Mouse (Mus musculus) embryonic facial prominence, embryonic 11.5 days (tissue): Measurements from ENCODE around the gene Fstl4. TPM values are rescaled to one million over a fixed set of nuclear protein-coding genes. Genes with fewer than 3 reads are reported as not detected.

Experiments used
- ATAC-seq: fragments of 200-750 bp; cut with Nextera tagmentation; replicated peaks from 2 replicates; pipeline ENCODE4 v1.8.0; 2017; ENCODE audit warnings: low read depth; ENCODE audit not compliant: insufficient number of reproducible peaks, low FRiP score, low TSS enrichment
- DNase-seq: peaks from one replicate; pipeline ENCODE4 v3.0.0-alpha.2; 2015; ENCODE audit warnings: low spot score
- H3K27ac ChIP-seq: fragments of 300-500 bp; sonication (generic); replicated peaks from 2 replicates; pipeline ENCODE4 v1.5.1; 2014; ENCODE audit warnings: mild to moderate bottlenecking, low read depth, low read length, control low read depth
- H3K27me3 ChIP-seq: fragments of 300-500 bp; sonication (generic); 2 replicates; pipeline ENCODE4 v1.6.1; 2014; ENCODE audit warnings: mild to moderate bottlenecking, low read length, moderate library complexity, mixed read lengths; ENCODE audit not compliant: control insufficient read depth, insufficient read depth
- H3K36me3 ChIP-seq: fragments of 300-500 bp; sonication (generic); replicated peaks from 2 replicates; pipeline ENCODE4 v1.6.1; 2014; ENCODE audit warnings: low read depth, mild to moderate bottlenecking, low read length, moderate library complexity, mixed read lengths; ENCODE audit not compliant: control insufficient read depth, insufficient read depth
- H3K4me1 ChIP-seq: fragments of 300-500 bp; sonication (generic); 2 replicates; pipeline ENCODE4 v1.6.1; 2014; ENCODE audit warnings: low read length, mixed read lengths; ENCODE audit not compliant: control insufficient read depth, insufficient read depth
- H3K4me2 ChIP-seq: fragments of 300-500 bp; sonication (generic); 2 replicates; pipeline ENCODE4 v1.6.1; 2014; ENCODE audit warnings: low read depth, mild to moderate bottlenecking, control low read depth, low read length, moderate library complexity
- H3K4me3 ChIP-seq: fragments of 300-500 bp; sonication (generic); 2 replicates; pipeline ENCODE4 v1.5.1; 2014; ENCODE audit warnings: low read depth, low read length, control low read depth
- H3K9ac ChIP-seq: fragments of 300-500 bp; sonication (generic); replicated peaks from 2 replicates; pipeline ENCODE4 v1.6.1; 2014; ENCODE audit warnings: mild to moderate bottlenecking, control low read depth, low read length
- H3K9me3 ChIP-seq: fragments of 300-500 bp; sonication (generic); replicated peaks from 2 replicates; pipeline ENCODE4 v1.6.1; 2016; ENCODE audit warnings: mild to moderate bottlenecking, low read length, inconsistent platforms, mixed read lengths; ENCODE audit not compliant: control insufficient read depth
- WGBS: fragments of 180-500 bp; shearing (Covaris S2); extraction: QIAGEN DNeasy Blood & Tissue Kit; methylation state at CpG from one replicate; pipeline ENCODE4 v1.1.7; 2014; 5-methylcytosine and 5-hydroxymethylcytosine counted together
- polyA plus RNA-seq: library from polyadenylated mRNA; unstranded; fragments of >200 nt; fragmentation: Nextera tagmentation; extraction: Ambion mirVana; gene quantifications from 2 replicates; pipeline ENCODE4 v1.2.1, GENCODE M21; 2014

Gene Fstl4
- polyA plus RNA-seq, 1 experiment from 2014 or later: 1.0 TPM

GRCm38 (mm10) chr11:53197111-53197510 lies 432.7 kb downstream of the Fstl4 start:
- no peaks in the 10 kb centered on the region for H3K27me3 ChIP-seq
- ATAC-seq (no peak), DNase-seq (no peak)
- H3K9ac ChIP-seq: no peak overlapping the region
- no peaks in the 10 kb centered on the region for H3K4me1 ChIP-seq
- no peak overlapping the region for H3K4me3 ChIP-seq
- 83% methylated on average over 2 of the region's 2 CpGs for WGBS
- H3K36me3 ChIP-seq: no peaks in the 10 kb centered on the region
- no peak overlapping the region for H3K27ac ChIP-seq
- H3K9me3 ChIP-seq: no peaks in the 10 kb centered on the region
- H3K4me2 ChIP-seq: no peak overlapping the region

GRCm38 (mm10) chr11:53202459-53203250 lies 438.2 kb downstream of the Fstl4 start:
- no peak overlapping the region for H3K9ac ChIP-seq
- 79% methylated on average over 2 of the region's 2 CpGs for WGBS
- ATAC-seq (no peak), DNase-seq (no peak)
- no peaks in the 10 kb centered on the region for H3K9me3 ChIP-seq
- H3K36me3 ChIP-seq: no peaks in the 10 kb centered on the region
- H3K27me3 ChIP-seq: no peaks in the 10 kb centered on the region
- H3K27ac ChIP-seq: no peak overlapping the region
- H3K4me1 ChIP-seq: no peaks in the 10 kb centered on the region
- no peak overlapping the region for H3K4me3 ChIP-seq
- H3K4me2 ChIP-seq: no peak overlapping the region

DNA sequence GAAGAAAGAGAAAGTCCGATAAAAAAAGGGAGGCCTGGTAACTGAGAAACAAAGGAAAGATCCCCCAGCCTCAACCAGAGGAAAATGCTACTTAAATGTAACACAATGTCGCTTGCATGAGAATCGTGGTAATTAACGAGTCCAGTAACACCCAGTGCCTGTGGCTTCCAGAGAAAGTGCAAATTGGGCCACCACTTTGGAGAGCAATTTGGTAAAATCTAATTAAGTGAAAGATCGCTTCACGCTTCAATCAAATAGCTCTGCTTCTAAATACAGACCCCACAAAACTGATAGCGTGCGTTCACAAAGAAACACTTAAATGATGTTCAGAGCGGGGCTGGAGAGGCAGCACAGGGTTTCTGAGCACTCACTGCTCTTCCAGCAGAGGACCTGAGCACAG lies 446.4 kb downstream of the Fstl4 start:
- Histone ChIP-seq H3K4me3 (no peak overlapping the region), H3K27me3 (no peaks in the 10 kb centered on the region), H3K27ac (no peak overlapping the region), H3K4me1 (no peaks in the 10 kb centered on the region), H3K9ac (no peak overlapping the region), H3K4me2 (no peak overlapping the region), H3K9me3 (no peaks in the 10 kb centered on the region), H3K36me3 (no peaks in the 10 kb centered on the region)
- 76% methylated on average over 9 of the region's 9 CpGs for WGBS
- ATAC-seq (no peak), DNase-seq (no peak)

DNA sequence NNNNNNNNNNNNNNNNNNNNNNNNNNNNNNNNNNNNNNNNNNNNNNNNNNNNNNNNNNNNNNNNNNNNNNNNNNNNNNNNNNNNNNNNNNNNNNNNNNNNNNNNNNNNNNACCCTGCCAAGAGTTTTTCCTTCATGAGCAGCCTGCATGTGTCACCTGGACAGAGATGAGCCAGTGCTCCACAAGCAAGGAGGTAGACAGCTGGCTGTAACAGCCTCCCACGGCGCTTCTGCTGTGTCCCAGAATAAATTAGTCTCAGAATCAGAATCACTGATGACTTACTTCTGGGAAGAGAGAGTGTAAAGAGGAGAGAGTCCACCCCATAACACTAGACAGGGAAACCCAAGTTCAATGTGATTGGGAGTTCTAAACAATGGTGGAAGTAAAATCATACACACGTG lies 464.6 kb downstream of the Fstl4 start:
- WGBS: 80% methylated on average over 3 of the region's 3 CpGs
- no peaks in the 10 kb centered on the region for H3K27me3 ChIP-seq

GRCm38 (mm10) chr11:53231836-53232235 lies 467.4 kb downstream of the Fstl4 start:
- no peak overlapping the region for H3K27ac ChIP-seq
- DNase-seq: no peak
- no peak overlapping the region for H3K4me3 ChIP-seq
- H3K27me3 ChIP-seq: no peaks in the 10 kb centered on the region
- no peaks in the 10 kb centered on the region for H3K4me1 ChIP-seq
- H3K4me2 ChIP-seq: no peak overlapping the region
- H3K36me3 ChIP-seq: no peaks in the 10 kb centered on the region
- 73% methylated on average over 5 of the region's 5 CpGs for WGBS
- no peak for ATAC-seq
- H3K9me3 ChIP-seq: no peaks in the 10 kb centered on the region
- no peak overlapping the region for H3K9ac ChIP-seq

More for the DNA sequence above, 464.6 kb downstream of the Fstl4 start:
- no peaks in the 10 kb centered on the region for H3K9me3 ChIP-seq
- no peak overlapping the region for H3K27ac ChIP-seq
- no peaks in the 10 kb centered on the region for H3K4me1 ChIP-seq
- no peak overlapping the region for H3K4me2 ChIP-seq
- H3K4me3 ChIP-seq: no peak overlapping the region
- no peak for DNase-seq
- H3K9ac ChIP-seq: no peak overlapping the region
- no peak for ATAC-seq
- no peaks in the 10 kb centered on the region for H3K36me3 ChIP-seq

- no peak overlapping the region for H3K4me3 ChIP-seq
- no peak overlapping the region for H3K4me2 ChIP-seq
- H3K27ac ChIP-seq: no peak overlapping the region
- H3K4me1 ChIP-seq: no peaks in the 10 kb centered on the region
- no peaks in the 10 kb centered on the region for H3K36me3 ChIP-seq
- H3K27me3 ChIP-seq: no peaks in the 10 kb centered on the region
- no peaks in the 10 kb centered on the region for H3K9me3 ChIP-seq
- 82% methylated on average over 9 of the region's 9 CpGs for WGBS
- no peak for DNase-seq
- no peak for ATAC-seq
- H3K9ac ChIP-seq: no peak overlapping the region
Observed at GRCm38 (mm10) chr11:53233590-53233989, 469.2 kb downstream of the Fstl4 start.
